ENCODE assay signal across 8 mouse cellular contexts in genomic region chr14:55089199-55089947, GRCm38 (mm10). TPM values are rescaled to one million over a fixed set of nuclear protein-coding genes. Genes with fewer than 3 reads are reported as not detected.
DNase-seq lines count a peak whose midpoint lies in the region; ATAC-seq lines count a peak whose summit lies in the region.

No protein-coding gene starts in this region.

- H3K4me3 ChIP-seq in intestine, embryonic 14.5 days (ENCODE audit: low read depth, low read length), result no peak overlapping the region
- no peak overlapping the region for H3K4me3 ChIP-seq in intestine, embryonic 15.5 days (replicated peaks)
- H3K4me3 ChIP-seq in hindbrain, embryonic 15.5 days, result peak overlapping the region; percentile 81

- H3K36me3 ChIP-seq in intestine, embryonic 14.5 days (ENCODE audit: control insufficient read depth, insufficient read depth, low read length), result no peaks in the 10 kb centered on the region
- no peaks in the 10 kb centered on the region for H3K36me3 ChIP-seq in intestine, embryonic 15.5 days
- H3K36me3 ChIP-seq in hindbrain, embryonic 15.5 days, result no peaks in the 10 kb centered on the region

- DNase-seq in intestine, embryonic 14.5 days (ENCODE audit: low spot score), result no peak
- DNase-seq in 416B (ENCODE audit: low read depth) (peak; percentile 11), MN1 (ENCODE audit: low spot score) (peak; percentile 84)
- DNase-seq in c-Kit-positive CD71-positive TER-119-positive erythroid progenitor cells, embryonic 14.5 days (ENCODE audit: low spot score), result no peak
- no peak for DNase-seq in gastrocnemius, postnatal 10 days
- DNase-seq in ovary, adult 18-20 months (ENCODE audit: low spot score), result no peak

- H3K9ac ChIP-seq in intestine, embryonic 14.5 days (ENCODE audit: low read length), result no peak overlapping the region
- H3K9ac ChIP-seq in intestine, embryonic 15.5 days, result no peak overlapping the region
- peak overlapping the region; percentile 81 for H3K9ac ChIP-seq in hindbrain, embryonic 15.5 days

- H3K4me1 ChIP-seq in intestine, embryonic 14.5 days (replicated peaks; ENCODE audit: control insufficient read depth, insufficient read depth, low read length), result peaks cover 23% of the 10 kb centered on the region
- H3K4me1 ChIP-seq in intestine, embryonic 15.5 days (replicated peaks), result peaks cover 14% of the 10 kb centered on the region; the same call in 1 of the 2 replicates
- peaks cover 77% of the 10 kb centered on the region for H3K4me1 ChIP-seq in hindbrain, embryonic 15.5 days (replicated peaks)

- H3K27ac ChIP-seq in intestine, embryonic 14.5 days (ENCODE audit: low read depth), result 0 out of 2 replicates have a peak overlapping the region, but pooled peaks have one; percentile 6
- H3K27ac ChIP-seq in intestine, embryonic 15.5 days, result no peak overlapping the region
- H3K27ac ChIP-seq in hindbrain, embryonic 15.5 days (replicated peaks), result peak overlapping the region; percentile 57

- no peak for ATAC-seq in intestine, embryonic 14.5 days (replicated peaks; ENCODE audit: low FRiP score, low TSS enrichment, low read depth)
- no peak for ATAC-seq in intestine, embryonic 15.5 days
- ATAC-seq in hindbrain, embryonic 15.5 days (ENCODE audit: low FRiP score, low read depth), result no peak

- no peaks in the 10 kb centered on the region for H3K9me3 ChIP-seq in intestine, embryonic 14.5 days (ENCODE audit: control insufficient read depth, low read length)
- no peaks in the 10 kb centered on the region for H3K9me3 ChIP-seq in intestine, embryonic 15.5 days
- no peaks in the 10 kb centered on the region for H3K9me3 ChIP-seq in hindbrain, embryonic 15.5 days

- no peaks in the 10 kb centered on the region for H3K27me3 ChIP-seq in intestine, embryonic 14.5 days (replicated peaks; ENCODE audit: control insufficient read depth, insufficient read depth, low read length)
- no peaks in the 10 kb centered on the region for H3K27me3 ChIP-seq in intestine, embryonic 15.5 days (replicated peaks)
- H3K27me3 ChIP-seq in hindbrain, embryonic 15.5 days, result no peaks in the 10 kb centered on the region

- 45% methylated on average over 13 of the region's 13 CpGs for WGBS in intestine, embryonic 14.5 days
- WGBS in intestine, embryonic 15.5 days, result 55% methylated on average over 13 of the region's 13 CpGs
- WGBS in hindbrain, embryonic 15.5 days, result 39% methylated on average over 13 of the region's 13 CpGs

- no peak overlapping the region for H3K4me2 ChIP-seq in intestine, embryonic 14.5 days (ENCODE audit: low read length)
- H3K4me2 ChIP-seq in intestine, embryonic 15.5 days (replicated peaks), result no peak overlapping the region; the same call in 1 of the 2 replicates
- H3K4me2 ChIP-seq in hindbrain, embryonic 15.5 days, result peak overlapping the region; percentile 86

RNA-seq across cellular contexts. Expression of gene Zfhx2, which starts 2.8 kb away (rescaled TPM):
- 5.0 and 5.4 TPM in 2 replicates for polyA plus RNA-seq in intestine, embryonic 14.5 days (2014; fragmentation: Nextera tagmentation; extraction: Ambion mirVana)
- polyA plus RNA-seq in intestine, embryonic 15.5 days (2015; fragmentation: Nextera tagmentation; extraction: Ambion mirVana), result 3.8 and 4.4 TPM in 2 replicates
- 24.0 and 24.9 TPM in 2 replicates for polyA plus RNA-seq in hindbrain, embryonic 15.5 days (2015; fragmentation: Nextera tagmentation; extraction: Ambion mirVana)
- 1 to 10 TPM; 1.8 to 3.0 TPM for total RNA-seq in gastrocnemius, postnatal 10 days (2021)

RNA-seq across cellular contexts. Expression of gene Thtpa, which starts 5.2 kb away (rescaled TPM):
- polyA plus RNA-seq in intestine, embryonic 14.5 days (2014; fragmentation: Nextera tagmentation; extraction: Ambion mirVana), result 20.8 and 24.0 TPM in 2 replicates
- polyA plus RNA-seq in intestine, embryonic 15.5 days (2015; fragmentation: Nextera tagmentation; extraction: Ambion mirVana), result 19.0 and 19.4 TPM in 2 replicates
- 29.4 and 32.6 TPM in 2 replicates for polyA plus RNA-seq in hindbrain, embryonic 15.5 days (2015; fragmentation: Nextera tagmentation; extraction: Ambion mirVana)
- 10 to 100 TPM; 12.8 to 13.9 TPM for total RNA-seq in gastrocnemius, postnatal 10 days (2021)

RNA-seq across cellular contexts. Expression of gene Ap1g2, which starts 17.0 kb away (rescaled TPM):
- 44.7 and 49.8 TPM in 2 replicates for polyA plus RNA-seq in intestine, embryonic 14.5 days (2014; fragmentation: Nextera tagmentation; extraction: Ambion mirVana)
- polyA plus RNA-seq in intestine, embryonic 15.5 days (2015; fragmentation: Nextera tagmentation; extraction: Ambion mirVana), result 71.9 and 73.9 TPM in 2 replicates
- polyA plus RNA-seq in hindbrain, embryonic 15.5 days (2015; fragmentation: Nextera tagmentation; extraction: Ambion mirVana), result 7.3 and 7.9 TPM in 2 replicates
- 1 to 10 TPM; 4.6 to 5.0 TPM for total RNA-seq in gastrocnemius, postnatal 10 days (2021)

RNA-seq across cellular contexts. Expression of gene Jph4, which starts 27.4 kb away (rescaled TPM):
- polyA plus RNA-seq in intestine, embryonic 14.5 days (2014; fragmentation: Nextera tagmentation; extraction: Ambion mirVana), result 1.7 and 2.0 TPM in 2 replicates
- 1.6 and 1.7 TPM in 2 replicates for polyA plus RNA-seq in intestine, embryonic 15.5 days (2015; fragmentation: Nextera tagmentation; extraction: Ambion mirVana)
- polyA plus RNA-seq in hindbrain, embryonic 15.5 days (2015; fragmentation: Nextera tagmentation; extraction: Ambion mirVana), result 33.6 and 40.7 TPM in 2 replicates
- 1 to 10 TPM; 1.5 to 1.6 TPM for total RNA-seq in gastrocnemius, postnatal 10 days (2021)

Comparison
In these comparisons a context has a peak if more than half of its experiments do, and no peak if none do; other contexts are left out.
1. DNase-seq: peak in 416B (single experiment) and MN1 (single experiment); none in intestine, embryonic 14.5 days (single experiment), c-Kit-positive CD71-positive TER-119-positive erythroid progenitor cells, embryonic 14.5 days (single experiment), gastrocnemius, postnatal 10 days (single experiment) and ovary, adult 18-20 months (single experiment).